Mouse (Mus musculus): ENCODE measurements around the gene Gm49601. TPM values are rescaled to one million over a fixed set of nuclear protein-coding genes. Genes with fewer than 3 reads are reported as not detected.

Gene Gm49601
- polyA plus RNA-seq, 1 experiment, result 112 TPM

DNA sequence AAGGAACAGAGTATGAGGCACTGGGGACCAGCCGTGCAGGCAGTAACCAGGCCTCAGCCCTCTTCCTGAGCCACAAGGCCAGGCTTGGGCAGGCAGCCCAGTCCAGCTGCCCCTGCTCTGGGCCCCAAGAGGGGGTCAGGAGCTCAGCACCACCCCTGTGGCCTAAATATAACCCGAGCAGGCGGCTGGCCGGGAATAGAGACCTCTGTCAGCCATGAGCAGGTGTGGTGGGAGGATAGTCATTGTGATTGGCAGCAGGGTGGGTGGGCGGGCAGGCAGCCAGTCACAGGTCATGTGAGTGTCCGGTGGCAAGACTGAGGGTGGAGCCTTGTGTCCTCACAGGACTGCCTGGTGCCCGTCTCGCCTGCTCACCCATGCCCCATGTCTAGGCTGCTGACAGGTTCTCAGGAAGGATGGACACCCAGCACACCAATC is 21.9 kb downstream of the Gm49601 start:
- DNase-seq (ENCODE audit: low read depth), result no peak
- no peak for TF ChIP-seq CTCF (IDR thresholded peaks at IDR 0.05; ENCODE audit: borderline replicate concordance, extremely low read depth, insufficient read depth, insufficient read length)
- TF ChIP-seq POLR2A (IDR thresholded peaks at IDR 0.05; ENCODE audit: borderline replicate concordance, extremely low read depth, insufficient read depth, insufficient read length, poor library complexity, severe bottlenecking), result no peak

DNA sequence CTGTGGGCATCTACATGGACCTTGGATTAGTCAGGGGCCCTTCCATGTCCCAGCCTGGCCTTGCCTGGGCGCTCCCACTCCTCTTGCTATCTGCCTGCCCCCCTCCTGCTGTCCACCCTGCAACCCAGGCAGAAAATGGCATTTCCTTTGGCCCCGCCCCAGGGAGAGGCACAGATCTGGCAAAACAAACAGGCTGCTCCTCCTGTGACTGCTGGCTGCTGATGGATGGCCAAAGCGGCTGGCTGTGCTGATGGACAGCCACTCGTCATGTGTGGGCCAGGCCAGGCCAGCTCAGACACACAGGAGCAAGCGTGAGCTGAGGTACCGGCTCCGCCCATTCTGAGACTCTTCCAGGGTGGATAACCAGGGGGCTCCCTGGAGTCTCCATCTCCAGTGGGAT is 24.8 kb downstream of the Gm49601 start:
- no peak for TF ChIP-seq POLR2A (IDR thresholded peaks at IDR 0.05; ENCODE audit: borderline replicate concordance, extremely low read depth, insufficient read depth, insufficient read length, poor library complexity, severe bottlenecking)
- TF ChIP-seq CTCF (IDR thresholded peaks at IDR 0.05; ENCODE audit: borderline replicate concordance, extremely low read depth, insufficient read depth, insufficient read length), result no peak
- DNase-seq (ENCODE audit: low read depth), result no peak

DNA sequence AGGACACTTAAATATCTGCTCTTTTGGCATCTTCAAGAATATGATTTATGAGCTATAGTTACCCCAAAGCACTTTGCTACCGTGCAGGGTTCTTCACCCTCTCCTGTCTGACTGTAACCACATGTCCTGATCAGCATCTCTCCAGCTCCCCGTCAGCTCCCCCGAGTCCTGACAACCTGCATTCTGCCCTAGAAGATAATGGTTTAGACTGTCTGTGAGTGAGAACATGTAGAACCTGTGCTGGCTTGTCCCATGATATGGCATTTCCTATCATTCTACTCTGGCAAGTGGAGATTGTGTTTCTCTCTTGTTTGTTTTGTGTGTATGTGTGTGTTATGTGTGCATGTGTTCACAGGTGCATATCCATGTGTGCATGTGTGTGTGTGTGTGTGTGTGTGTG is 28.2 kb downstream of the Gm49601 start:
- TF ChIP-seq CTCF (IDR thresholded peaks at IDR 0.05; ENCODE audit: borderline replicate concordance, extremely low read depth, insufficient read depth, insufficient read length) (no peak), POLR2A (IDR thresholded peaks at IDR 0.05; ENCODE audit: borderline replicate concordance, extremely low read depth, insufficient read depth, insufficient read length, poor library complexity, severe bottlenecking) (no peak)
- no peak for DNase-seq (ENCODE audit: low read depth)

DNA sequence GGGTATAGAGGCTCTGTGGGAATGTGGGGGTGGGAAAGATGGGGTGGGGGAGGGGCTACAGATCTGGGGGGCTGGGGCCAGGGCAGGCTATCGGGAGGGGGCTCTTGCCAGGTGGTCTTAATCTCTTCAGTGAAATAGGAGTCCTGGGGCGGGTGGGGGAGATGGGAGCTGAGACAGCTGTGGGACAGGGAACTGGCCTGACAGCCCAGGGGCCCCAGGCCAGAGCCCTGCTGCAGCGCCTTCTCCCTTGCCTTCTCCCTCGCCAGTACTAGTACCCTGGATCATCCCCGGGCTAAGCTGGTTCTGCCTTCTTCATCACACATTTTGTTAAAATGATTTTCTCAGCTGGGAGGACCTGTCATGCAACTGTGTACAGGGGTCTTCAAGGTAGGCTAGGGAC is 30.0 kb downstream of the Gm49601 start:
- no peak for DNase-seq (ENCODE audit: low read depth)
- TF ChIP-seq POLR2A (IDR thresholded peaks at IDR 0.05; ENCODE audit: borderline replicate concordance, extremely low read depth, insufficient read depth, insufficient read length, poor library complexity, severe bottlenecking) (no peak), CTCF (IDR thresholded peaks at IDR 0.05; ENCODE audit: borderline replicate concordance, extremely low read depth, insufficient read depth, insufficient read length) (no peak)

DNA sequence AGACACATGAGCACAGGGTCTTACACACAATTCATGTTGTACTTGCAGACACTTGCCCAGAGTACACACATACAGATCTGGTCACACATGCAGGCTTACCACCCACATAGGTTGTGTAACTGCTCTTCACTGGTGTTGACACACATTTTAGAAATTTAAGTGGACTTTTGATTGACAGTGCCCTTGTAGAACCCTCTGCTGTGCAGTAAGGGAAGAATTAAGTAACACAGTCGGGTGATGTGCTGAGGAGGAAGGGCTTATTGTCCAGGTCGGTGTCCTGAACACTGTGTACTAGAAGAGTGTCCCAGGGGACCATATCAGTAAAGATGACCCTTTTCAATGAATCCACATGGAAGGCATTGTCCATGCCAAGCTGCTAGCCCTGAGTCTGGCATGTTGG is 32.3 kb downstream of the Gm49601 start:
- DNase-seq (ENCODE audit: low read depth), result no peak
- no peak for TF ChIP-seq POLR2A (IDR thresholded peaks at IDR 0.05; ENCODE audit: borderline replicate concordance, extremely low read depth, insufficient read depth, insufficient read length, poor library complexity, severe bottlenecking)
- TF ChIP-seq CTCF (IDR thresholded peaks at IDR 0.05; ENCODE audit: borderline replicate concordance, extremely low read depth, insufficient read depth, insufficient read length), result no peak

DNA sequence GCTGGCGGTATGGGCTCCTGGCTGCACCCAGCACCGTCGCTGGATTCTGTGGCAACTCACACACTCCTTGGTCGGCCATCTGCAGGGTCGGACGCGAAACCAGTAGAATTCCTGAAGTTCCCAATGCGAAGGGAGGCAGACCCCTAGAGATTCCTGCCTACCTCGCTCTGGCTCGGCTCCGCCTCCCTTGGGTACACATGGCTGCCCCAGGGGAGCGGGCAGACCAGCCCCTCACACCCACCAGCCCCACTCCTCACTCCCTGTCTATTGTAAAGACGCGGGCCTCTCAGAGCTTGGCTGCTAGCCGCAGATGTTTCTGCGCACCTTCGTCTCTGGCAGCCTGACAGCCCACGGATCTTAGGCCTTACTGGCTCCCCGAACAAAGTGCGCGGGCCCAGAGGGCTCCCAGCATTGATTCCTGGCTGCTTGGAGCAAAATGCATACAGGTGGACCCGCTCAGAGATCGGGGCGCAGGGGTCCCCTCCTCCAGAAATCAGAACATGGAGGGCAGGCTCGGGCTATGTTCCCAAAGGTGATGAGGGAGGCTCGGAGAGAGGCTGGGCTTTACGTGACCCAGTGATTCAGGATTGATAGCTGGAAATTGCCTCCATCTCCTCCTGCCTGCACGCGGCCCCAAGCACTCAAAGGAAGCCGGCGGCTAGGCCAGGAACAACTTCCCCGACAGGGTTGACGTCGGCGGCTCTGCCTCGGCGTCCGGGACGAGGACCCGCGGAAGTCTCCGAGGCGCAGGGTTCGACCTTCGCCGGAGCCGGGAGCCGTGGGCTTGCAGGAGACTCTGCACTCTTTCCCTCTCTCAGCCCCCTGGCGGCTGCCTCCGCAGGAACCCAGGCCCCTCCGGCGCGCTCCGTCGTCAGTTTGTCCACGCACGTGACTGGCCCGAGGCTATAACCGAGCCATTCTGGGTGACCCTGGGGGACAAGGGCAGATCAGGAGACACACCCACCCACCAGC is 34.9 kb downstream of the Gm49601 start:
- DNase-seq (ENCODE audit: low read depth), result no peak
- no peak for TF ChIP-seq POLR2A (IDR thresholded peaks at IDR 0.05; ENCODE audit: borderline replicate concordance, extremely low read depth, insufficient read depth, insufficient read length, poor library complexity, severe bottlenecking)
- TF ChIP-seq CTCF (IDR thresholded peaks at IDR 0.05; ENCODE audit: borderline replicate concordance, extremely low read depth, insufficient read depth, insufficient read length), result peak; percentile 35; the same call in 1 of the 2 replicates

DNA sequence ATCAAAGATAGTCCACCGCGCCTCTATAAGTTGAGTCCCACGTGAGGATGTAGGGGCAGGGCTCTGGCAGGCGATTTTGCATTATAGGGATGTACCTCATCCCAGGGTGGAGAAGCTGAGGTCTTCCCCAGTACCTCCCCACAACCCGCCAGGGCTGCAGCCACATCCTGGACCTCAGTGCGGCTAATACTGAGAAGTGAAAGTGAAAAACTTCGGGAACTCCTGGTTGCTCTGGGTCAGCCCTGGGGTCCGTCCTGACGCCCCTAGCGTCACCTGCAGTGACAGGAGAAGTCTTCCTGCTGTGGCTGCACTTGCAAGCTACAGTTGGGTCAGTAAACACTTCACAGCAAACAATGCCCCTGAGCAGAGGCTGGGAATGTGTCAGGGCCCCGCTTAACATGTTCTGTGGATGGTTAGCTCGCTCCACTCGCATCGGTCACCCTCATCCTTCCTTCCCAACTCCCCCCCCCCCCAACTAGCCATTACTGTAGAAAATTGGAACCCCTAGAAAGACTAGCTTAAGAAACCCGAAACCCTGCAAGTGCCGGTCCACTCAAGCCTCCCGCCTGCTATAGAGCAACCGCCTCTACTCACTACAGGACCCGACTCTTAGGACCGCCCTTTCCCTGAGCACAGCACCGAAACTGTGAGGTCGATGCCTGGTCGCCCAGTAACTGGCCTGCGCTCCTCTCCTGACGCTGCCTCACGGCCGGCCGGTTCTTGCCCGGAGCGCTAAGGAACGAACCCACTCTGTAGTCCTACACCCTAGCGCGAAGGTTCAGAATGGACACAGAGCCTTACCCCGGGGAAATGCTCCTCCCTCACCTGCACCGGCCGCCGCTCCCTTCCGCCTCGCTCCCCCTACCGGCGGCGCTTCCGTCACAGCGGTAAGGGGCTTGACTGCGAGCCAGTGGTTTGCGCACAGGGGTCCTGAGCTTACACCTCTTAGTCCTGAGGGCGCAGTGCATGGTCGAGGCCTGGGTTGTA is 36.1 kb downstream of the Gm49601 start, which contains the start of gene Tbx1:
Tbx1 (minus strand) TSS at position 868 of the 987 bp plus-strand sequence.
- no peak for DNase-seq (ENCODE audit: low read depth)
- TF ChIP-seq POLR2A (IDR thresholded peaks at IDR 0.05; ENCODE audit: borderline replicate concordance, extremely low read depth, insufficient read depth, insufficient read length, poor library complexity, severe bottlenecking) (no peak), CTCF (IDR thresholded peaks at IDR 0.05; ENCODE audit: borderline replicate concordance, extremely low read depth, insufficient read depth, insufficient read length) (peak; percentile 43; the same call in 1 of the 2 replicates)

DNA sequence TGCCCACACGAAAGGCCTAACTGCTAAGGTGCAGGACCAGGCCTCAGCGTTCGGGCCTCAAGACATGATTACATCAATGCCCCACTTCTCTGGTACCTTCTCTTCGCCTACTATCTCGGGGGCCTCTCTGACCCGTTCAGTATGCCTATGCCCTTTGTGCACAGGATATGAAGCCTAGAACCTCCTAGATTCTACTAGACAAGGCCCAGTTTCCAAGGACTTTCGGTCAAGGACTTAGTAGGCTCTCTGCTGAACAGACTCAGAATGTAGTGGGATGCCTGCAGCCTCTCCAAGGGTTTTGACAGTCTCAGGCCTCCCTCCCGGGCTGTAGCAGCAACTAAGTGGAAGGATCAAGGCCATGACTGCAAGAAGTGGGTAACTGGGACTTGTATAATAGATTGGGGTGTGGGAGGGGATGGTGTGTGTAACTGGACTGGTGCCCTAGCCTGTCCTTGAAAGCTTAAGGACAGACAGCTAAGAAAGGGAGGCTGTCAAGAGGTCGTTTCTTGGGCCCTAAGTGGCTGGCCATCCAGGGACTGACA is 37.1 kb downstream of the Gm49601 start:
- no peak for TF ChIP-seq POLR2A (IDR thresholded peaks at IDR 0.05; ENCODE audit: borderline replicate concordance, extremely low read depth, insufficient read depth, insufficient read length, poor library complexity, severe bottlenecking)
- TF ChIP-seq CTCF (IDR thresholded peaks at IDR 0.05; ENCODE audit: borderline replicate concordance, extremely low read depth, insufficient read depth, insufficient read length), result no peak
- no peak for DNase-seq (ENCODE audit: low read depth)

DNA sequence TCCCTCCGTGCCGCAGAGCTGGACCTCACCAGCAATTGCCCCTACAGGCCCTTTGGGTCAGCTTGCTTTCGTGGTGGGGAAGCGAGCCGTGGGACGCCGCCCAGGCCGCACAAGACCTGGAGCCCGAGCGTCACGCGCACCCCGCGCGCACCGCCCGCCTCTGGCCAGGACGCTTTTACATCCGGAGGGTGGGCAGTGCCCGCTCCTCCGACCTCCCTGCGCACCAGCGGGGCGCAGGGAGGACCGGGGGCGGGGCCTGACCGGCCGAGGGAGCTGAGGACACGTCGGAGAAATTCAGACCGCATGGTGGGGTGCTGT is 37.5 kb downstream of the Gm49601 start:
- no peak for DNase-seq (ENCODE audit: low read depth)
- TF ChIP-seq CTCF (IDR thresholded peaks at IDR 0.05; ENCODE audit: borderline replicate concordance, extremely low read depth, insufficient read depth, insufficient read length) (no peak), POLR2A (IDR thresholded peaks at IDR 0.05; ENCODE audit: borderline replicate concordance, extremely low read depth, insufficient read depth, insufficient read length, poor library complexity, severe bottlenecking) (no peak)

DNA sequence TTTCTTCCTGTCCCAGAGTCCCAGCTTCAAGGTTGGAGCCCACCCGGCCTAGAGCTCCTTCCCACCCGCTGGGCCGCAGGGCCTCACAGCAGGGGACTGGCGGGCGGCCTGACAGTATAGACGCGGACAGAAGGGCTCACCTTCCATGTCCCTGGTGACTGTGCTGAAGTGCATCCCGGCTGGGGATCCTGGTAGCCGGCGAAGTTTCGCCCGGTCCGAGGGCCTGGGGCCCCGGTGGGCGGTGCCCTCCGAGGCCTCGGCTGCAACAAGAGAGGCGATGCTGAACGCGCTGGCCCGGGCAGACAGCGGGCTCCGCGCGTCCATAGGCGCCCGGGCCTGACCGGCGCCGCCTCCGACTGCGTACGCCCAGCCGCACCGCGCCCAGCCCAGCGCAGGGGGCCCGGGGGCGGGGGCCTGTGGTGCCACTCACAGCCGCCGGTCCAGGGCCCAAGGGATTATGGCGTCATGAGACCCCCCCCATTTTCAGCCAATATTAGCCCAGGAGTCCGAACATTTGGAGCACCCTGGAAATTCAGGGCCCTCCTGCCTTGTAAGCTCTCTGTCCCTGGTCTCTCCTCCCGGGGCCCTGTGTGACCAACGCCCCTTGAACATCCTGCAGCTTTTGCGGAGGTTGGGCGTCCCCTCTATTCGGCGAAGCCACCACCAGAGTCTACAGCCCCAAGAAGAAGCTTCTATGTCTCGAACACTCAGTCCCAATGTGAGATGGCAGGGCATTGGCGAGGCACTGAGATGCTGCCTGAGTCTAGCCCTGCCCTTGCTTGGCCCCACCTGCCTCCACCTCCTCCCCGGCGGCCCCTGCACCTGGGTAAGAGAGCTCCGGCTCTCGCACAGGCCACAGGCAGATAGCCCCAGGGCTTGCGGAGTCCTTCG is 38.1 kb downstream of the Gm49601 start:
- no peak for TF ChIP-seq CTCF (IDR thresholded peaks at IDR 0.05; ENCODE audit: borderline replicate concordance, extremely low read depth, insufficient read depth, insufficient read length)
- TF ChIP-seq POLR2A (IDR thresholded peaks at IDR 0.05; ENCODE audit: borderline replicate concordance, extremely low read depth, insufficient read depth, insufficient read length, poor library complexity, severe bottlenecking), result no peak
- no peak for DNase-seq (ENCODE audit: low read depth)
